Mouse (Mus musculus) cerebellum, adult 8-10 months (tissue): ENCODE measurements at regions not wholly inside any gene's neighbourhood (a gene's known extent, or its start where the extent isn't known, plus 50 kb on each side); places are given as distances from the start of the nearest gene placed in this dataset.

ENCODE experiments used
- DNase-seq: peaks from one replicate; pipeline ENCODE4 v3.0.0; 2022

DNA sequence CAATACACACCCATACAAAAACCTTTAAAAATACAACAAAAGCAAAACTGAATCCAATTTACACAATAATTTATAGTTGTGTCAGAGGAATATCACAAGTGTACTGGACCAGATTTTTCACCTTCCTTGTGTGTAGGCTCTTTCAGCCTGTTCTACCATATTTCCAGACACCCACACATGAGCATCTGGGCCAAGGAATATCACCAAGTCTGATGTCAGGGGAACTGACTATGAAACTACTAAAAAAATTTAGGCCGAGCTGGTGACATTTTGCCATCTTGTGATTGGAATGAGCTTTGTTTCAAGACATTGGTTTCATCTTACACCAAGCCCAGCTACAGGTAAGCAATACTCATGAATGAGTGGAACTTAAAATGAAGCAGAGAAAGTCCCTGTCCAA is 234.9 kb upstream of the Emcn start:
- no peak for DNase-seq

- no peak for DNase-seq
These were observed 232.7 kb upstream of the Emcn start for GRCm38 (mm10) chr3:137108197-137108596.

DNA sequence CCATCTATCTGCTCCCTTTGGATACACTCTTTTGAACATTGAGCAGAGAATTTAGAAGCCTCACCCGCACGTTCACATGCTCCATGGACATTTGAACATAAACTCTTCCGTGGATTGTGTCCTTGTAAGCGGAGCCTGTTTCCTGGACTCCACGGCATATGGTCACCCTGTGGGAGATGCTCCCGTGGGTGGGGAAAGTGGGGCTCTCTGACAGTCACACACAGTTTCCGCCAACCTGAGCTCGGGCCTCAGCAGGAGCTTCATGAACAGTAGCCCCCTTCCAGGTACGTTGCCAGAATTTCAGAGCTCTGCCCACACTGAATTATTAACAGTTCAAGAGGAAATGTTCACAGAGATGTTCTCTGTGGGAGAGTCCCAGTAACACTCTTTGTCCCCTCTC is 231.1 kb upstream of the Emcn start:
- peak; percentile 94 for DNase-seq

GRCm38 (mm10) chr3:137110485-137110884 is 230.4 kb upstream of the Emcn start:
- DNase-seq, result peak; percentile 94

DNA sequence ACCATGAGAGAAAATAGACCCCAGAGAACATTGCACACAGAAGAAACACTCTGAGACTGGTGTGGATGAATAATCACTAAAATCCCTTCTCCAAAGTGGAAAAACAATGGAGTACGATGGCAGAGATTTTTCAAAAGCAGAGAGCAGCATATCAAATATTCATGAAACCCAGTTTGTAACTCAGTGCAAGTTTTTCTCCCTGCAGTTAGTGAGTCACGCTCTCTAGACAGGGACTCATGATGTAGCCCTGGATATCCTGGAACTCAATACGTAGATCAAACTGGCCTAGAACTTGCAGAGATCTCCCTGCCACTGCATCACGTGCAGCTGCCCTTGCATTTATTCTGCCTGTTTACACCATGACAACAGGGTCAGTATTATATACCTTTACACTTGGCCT is 210.9 kb upstream of the Emcn start:
- DNase-seq, result no peak

GRCm38 (mm10) chr3:137142041-137142440 is 198.8 kb upstream of the Emcn start:
- DNase-seq, result no peak

- no peak for DNase-seq
These were observed 194.8 kb upstream of the Emcn start for GRCm38 (mm10) chr3:137146062-137146461.

- DNase-seq, result no peak
These were observed 193.5 kb upstream of the Emcn start for GRCm38 (mm10) chr3:137147405-137147804.

DNA sequence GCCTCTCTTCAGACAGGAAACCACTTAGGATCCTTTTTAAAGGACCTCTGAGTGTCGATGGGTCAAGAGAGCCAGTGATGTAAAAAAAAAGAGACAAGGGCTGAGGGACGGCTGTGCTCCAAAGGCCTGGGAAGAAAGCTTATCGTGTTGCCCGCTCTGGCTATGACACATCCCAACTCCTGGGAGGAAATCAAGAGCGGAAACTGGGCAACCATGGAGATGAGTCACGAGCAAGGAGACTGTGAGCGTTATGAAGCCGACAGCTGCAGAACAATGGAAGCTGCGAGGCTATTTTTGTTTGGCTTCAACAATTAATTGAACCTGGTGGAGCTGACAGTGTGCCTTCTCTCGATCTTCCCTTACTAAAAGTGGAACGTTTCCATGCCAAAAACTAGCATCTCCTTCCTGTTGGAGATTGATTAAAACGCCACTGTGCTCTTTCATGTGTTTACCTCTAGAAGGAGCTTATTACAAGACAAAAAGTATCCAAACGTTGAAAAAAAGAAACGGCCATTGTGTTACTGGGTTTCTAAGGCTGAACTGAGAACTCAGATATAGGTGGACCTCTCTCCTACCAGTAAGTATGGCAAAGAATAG is 190.4 kb upstream of the Emcn start:
- DNase-seq, result peak; percentile 56

DNA sequence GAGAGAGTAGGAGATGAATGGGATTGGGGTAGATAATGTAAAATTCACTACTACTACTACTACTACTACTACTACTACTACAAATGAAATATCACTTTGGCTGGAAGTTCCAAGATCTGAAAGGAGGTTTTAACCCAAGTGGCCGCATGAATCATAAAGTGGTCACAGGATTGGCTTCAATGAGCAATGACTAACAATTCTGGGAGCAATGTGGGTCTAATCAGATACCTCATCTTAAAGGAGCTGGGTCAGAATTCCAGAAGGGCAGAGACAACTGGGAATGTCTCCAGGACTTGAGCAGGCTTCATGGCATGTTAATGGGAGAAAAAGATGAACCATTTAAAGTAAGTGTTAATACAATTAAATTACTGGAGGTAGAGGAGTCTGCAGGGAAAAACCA is 189.4 kb upstream of the Emcn start:
- no peak for DNase-seq

- DNase-seq, result no peak
These were observed 187.6 kb upstream of the Emcn start for GRCm38 (mm10) chr3:137153234-137153633.

DNA sequence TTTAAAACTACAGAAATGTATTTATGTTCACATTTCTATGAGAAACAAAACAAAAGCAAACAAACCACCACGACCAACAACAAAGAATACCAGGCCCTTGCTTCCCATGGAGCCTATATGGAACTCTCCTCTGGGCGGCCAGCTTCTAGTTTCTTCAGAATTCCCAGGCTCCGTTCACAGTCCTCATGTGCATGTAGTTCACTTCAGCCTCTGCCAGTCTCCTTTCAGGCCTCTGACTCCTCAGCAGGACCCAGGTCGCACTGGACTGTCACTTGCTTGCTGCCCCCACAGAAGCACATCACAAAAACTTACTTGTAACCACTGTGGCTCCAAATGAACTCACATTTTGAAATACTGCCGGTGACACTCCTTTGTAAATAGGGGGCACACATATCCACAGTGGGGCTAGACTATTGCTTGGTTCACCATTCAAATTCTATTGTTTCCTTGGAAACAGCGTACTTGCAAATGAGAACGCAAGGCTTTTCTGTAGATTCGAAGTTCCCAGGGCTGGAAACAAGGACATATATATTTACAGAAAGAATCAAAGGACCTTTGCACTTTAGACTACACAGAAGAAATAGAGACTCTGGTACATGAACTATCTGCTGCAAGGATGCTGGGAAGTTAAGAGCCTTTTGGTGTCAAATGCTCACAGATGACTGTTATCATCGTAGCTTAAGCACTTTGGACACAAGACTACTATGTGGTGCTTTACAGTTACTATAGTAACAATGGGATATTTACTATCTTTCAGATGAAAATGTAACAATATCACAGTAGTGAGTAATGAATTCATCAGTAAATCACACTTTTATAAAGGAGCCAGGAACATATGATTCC is 186.4 kb upstream of the Emcn start:
- no peak for DNase-seq

DNA sequence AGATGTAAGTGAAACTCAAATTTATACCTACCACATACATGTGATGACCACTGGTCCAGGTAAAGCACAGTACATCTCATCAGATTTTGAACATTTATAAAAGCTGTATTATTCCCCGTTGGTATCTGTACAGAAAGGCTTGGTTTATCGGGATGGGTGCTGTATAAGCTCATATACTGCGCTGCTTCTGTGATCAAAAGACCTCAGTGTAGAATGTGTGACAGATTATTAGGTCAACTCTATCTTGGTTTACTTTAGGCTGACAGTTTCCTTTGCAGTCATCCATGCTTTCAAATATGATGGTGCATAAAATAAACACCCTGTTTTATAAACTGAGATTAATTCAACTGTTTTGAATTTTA is 185.8 kb upstream of the Emcn start:
- no peak for DNase-seq

- DNase-seq, result no peak
These were observed 184.5 kb upstream of the Emcn start for GRCm38 (mm10) chr3:137156250-137156975.

- no peak for DNase-seq
These were observed 151.8 kb upstream of the Emcn start for GRCm38 (mm10) chr3:137189035-137189434.

GRCm38 (mm10) chr3:137190489-137190888 is 150.4 kb upstream of the Emcn start:
- DNase-seq, result no peak

GRCm38 (mm10) chr3:137191009-137191408 is 149.9 kb upstream of the Emcn start:
- DNase-seq, result no peak

- no peak for DNase-seq
These were observed 147.0 kb upstream of the Emcn start for GRCm38 (mm10) chr3:137193873-137194272.

GRCm38 (mm10) chr3:137211667-137212066 is 129.2 kb upstream of the Emcn start:
- no peak for DNase-seq

- no peak for DNase-seq
These were observed 124.8 kb upstream of the Emcn start for GRCm38 (mm10) chr3:137216036-137216435.

DNA sequence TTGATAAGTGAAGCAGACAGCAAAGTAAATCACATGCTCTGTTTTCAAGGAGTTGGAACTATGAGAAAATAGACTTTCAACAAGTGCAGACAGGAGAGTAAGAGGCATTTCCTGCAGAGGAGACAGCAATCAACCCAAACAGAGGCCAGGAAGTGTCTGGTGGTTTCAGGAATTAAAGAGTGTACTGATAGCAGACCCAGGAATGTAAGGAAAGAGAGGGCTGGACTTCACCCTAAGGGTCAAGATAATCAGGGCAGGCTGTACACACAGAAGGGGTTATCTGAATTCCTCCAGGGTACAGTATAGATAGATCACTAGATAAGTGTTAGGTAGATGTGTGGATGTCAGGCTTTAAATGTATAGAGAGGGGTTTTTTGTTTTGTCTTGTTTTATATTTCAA is 123.6 kb upstream of the Emcn start:
- DNase-seq, result no peak

DNA sequence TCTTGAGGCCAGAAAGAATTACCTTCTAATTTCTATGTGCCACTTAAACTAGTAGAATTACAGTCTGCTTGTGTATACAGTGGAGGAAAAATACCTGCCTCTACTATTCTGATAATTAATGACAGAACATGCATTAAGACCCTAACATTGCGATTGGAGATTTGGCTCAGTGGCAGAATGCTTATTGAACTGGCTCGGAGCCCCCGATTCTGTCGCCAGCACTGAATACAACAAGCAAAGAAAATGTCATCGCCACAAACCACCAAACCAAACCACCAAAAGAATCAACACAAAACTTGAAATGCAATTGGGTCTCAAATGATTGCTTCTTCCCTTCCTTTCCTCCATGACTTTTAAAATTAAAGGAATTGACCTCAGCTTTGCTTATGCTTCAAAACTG is 122.9 kb upstream of the Emcn start:
- DNase-seq, result no peak

DNA sequence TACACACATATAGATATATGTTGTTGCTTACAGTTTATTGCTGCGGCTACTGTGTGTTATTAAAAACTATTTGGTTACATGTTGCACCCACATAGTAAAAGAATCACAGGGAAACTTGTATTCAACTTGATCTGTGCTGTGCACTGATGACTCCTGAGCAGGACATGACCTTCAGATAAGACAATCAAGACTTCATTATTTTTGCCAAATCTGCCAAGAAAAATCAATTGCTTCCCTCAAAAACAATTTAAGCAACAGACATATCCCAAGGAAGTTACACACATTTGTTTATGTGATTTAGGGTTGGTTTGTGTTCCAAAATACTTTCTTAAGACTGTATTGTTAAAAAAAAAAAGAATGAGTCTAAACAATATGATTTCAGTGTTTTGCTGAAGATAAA is 114.7 kb upstream of the Emcn start:
- DNase-seq, result no peak
